Mouse (Mus musculus) midbrain, embryonic 11.5 days (tissue): Measurements from ENCODE around the gene Flad1. TPM values are rescaled to one million over a fixed set of nuclear protein-coding genes. Genes with fewer than 3 reads are reported as not detected.
A peak's percentile ranks its signal among the peaks of the same experiment; 100 is the strongest.

Experiments
- ATAC-seq: fragments of 200-750 bp; cut with Nextera tagmentation; 2 replicates; pipeline ENCODE4 v1.8.0; 2017; ENCODE audit warnings: moderate TSS enrichment, moderate library complexity; ENCODE audit not compliant: low FRiP score
- DNase-seq: peaks from one replicate; pipeline ENCODE4 v3.0.0; 2015; ENCODE audit warnings: low spot score; ENCODE audit errors: missing footprints
- H3K27ac ChIP-seq: fragments of 300-500 bp; sonication (generic); 2 replicates; pipeline ENCODE4 v1.5.1; 2014; ENCODE audit warnings: low read depth, low read length
- H3K27me3 ChIP-seq: fragments of 300-500 bp; sonication (generic); 2 replicates; pipeline ENCODE4 v1.6.1; 2014; ENCODE audit warnings: mild to moderate bottlenecking, low read length, moderate library complexity, mixed read lengths; ENCODE audit not compliant: control insufficient read depth, insufficient read depth
- H3K36me3 ChIP-seq: fragments of 300-500 bp; sonication (generic); 2 replicates; pipeline ENCODE4 v1.6.1; 2014; ENCODE audit warnings: mild to moderate bottlenecking, low read length, moderate library complexity, mixed read lengths; ENCODE audit not compliant: control insufficient read depth, insufficient read depth
- H3K4me1 ChIP-seq: fragments of 300-500 bp; sonication (generic); 2 replicates; pipeline ENCODE4 v1.6.1; 2014; ENCODE audit warnings: low read length; ENCODE audit not compliant: control insufficient read depth, insufficient read depth
- H3K4me2 ChIP-seq: fragments of 300-500 bp; sonication (generic); 2 replicates; pipeline ENCODE4 v1.6.1; 2014; ENCODE audit warnings: mild to moderate bottlenecking, moderate library complexity
- H3K4me3 ChIP-seq: fragments of 300-500 bp; sonication (generic); 2 replicates; pipeline ENCODE4 v1.5.1; 2014; ENCODE audit warnings: low read depth, low read length
- H3K9ac ChIP-seq: fragments of 300-500 bp; sonication (generic); 2 replicates; pipeline ENCODE4 v1.6.1; 2014; ENCODE audit warnings: low read length
- H3K9me3 ChIP-seq: fragments of 300-500 bp; sonication (generic); 2 replicates; pipeline ENCODE4 v1.6.1; 2016; ENCODE audit warnings: low read length; ENCODE audit not compliant: control insufficient read depth
- WGBS: fragments of 180-500 bp; shearing (Covaris S2); extraction: QIAGEN DNeasy Blood & Tissue Kit; methylation state at CpG from one replicate; pipeline ENCODE4 v1.1.7; 2014; 5-methylcytosine and 5-hydroxymethylcytosine counted together
- polyA plus RNA-seq: library from polyadenylated mRNA; unstranded; fragments of >200 nt; fragmentation: Nextera tagmentation; extraction: Ambion mirVana; gene quantifications from 2 replicates; pipeline ENCODE4 v1.2.1, GENCODE M21; 2014

Flad1 gene
- polyA plus RNA-seq, 1 experiment from 2014 or later = 25.4 TPM

- H3K27me3 ChIP-seq = no peaks in the 10 kb centered on the region
- H3K4me3 ChIP-seq = no peak overlapping the region
- DNase-seq = no peak
- no peak overlapping the region for H3K4me2 ChIP-seq
- peaks cover 8% of the 10 kb centered on the region; the same call in 1 of the 2 replicates for H3K36me3 ChIP-seq
- no peak overlapping the region for H3K27ac ChIP-seq
- WGBS = 95% methylated on average over 3 of the region's 3 CpGs
- no peaks in the 10 kb centered on the region for H3K9me3 ChIP-seq
- no peak for ATAC-seq
- H3K4me1 ChIP-seq = peaks cover 7% of the 10 kb centered on the region
- H3K9ac ChIP-seq = no peak overlapping the region
Measured at GRCm38 (mm10) chr3:89409701-89410100, 2.0 kb downstream of the Flad1 start.

- 59% methylated on average over 16 of the region's 16 CpGs for WGBS
- no peak for DNase-seq
- H3K9ac ChIP-seq = no peak overlapping the region
- ATAC-seq = no peak
- H3K36me3 ChIP-seq = peaks cover 3% of the 10 kb centered on the region; the same call in 1 of the 2 replicates
- peaks cover 7% of the 10 kb centered on the region for H3K4me1 ChIP-seq
- no peak overlapping the region for H3K4me2 ChIP-seq
- no peaks in the 10 kb centered on the region for H3K27me3 ChIP-seq
- no peak overlapping the region for H3K4me3 ChIP-seq
- H3K27ac ChIP-seq = no peak overlapping the region
- no peaks in the 10 kb centered on the region for H3K9me3 ChIP-seq
Measured at GRCm38 (mm10) chr3:89408448-89408847, 3.2 kb downstream of the Flad1 start.

GRCm38 (mm10) chr3:89406887-89407286 lies 4.8 kb downstream of the Flad1 start:
- peaks cover 5% of the 10 kb centered on the region for H3K4me1 ChIP-seq
- H3K4me3 ChIP-seq = no peak overlapping the region
- H3K9ac ChIP-seq = no peak overlapping the region
- H3K27ac ChIP-seq = no peak overlapping the region
- H3K4me2 ChIP-seq = no peak overlapping the region
- H3K27me3 ChIP-seq = no peaks in the 10 kb centered on the region
- no peaks in the 10 kb centered on the region for H3K9me3 ChIP-seq
- DNase-seq = no peak
- no peak for ATAC-seq
- peaks cover 3% of the 10 kb centered on the region; the same call in 1 of the 2 replicates for H3K36me3 ChIP-seq
- WGBS = 89% methylated on average over 6 of the region's 6 CpGs

DNA sequence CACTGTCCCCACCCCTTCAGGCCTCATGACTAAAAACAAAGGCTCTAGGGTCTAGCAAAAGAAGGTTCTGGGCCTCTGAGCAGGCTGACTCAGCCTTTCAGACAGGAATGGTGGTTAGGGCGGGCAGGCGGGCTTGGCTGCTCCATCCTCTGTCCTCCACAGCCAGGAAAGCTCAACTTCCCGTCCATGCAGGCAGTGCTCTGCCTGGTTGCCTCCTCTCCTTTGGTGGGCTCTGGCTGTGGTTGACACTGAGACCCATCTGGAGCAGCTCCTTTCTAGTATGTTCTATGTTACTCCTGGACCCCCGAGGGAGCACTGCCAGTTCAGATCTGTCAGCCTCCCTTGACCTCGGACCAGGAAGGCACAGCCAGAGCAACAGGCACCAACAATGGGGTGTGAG lies 9.0 kb downstream of the Flad1 start, which contains the start of gene Lenep:
TSS of gene Lenep (minus strand) at position 101 of the 400 bp plus-strand sequence.
- no peaks in the 10 kb centered on the region for H3K27me3 ChIP-seq
- no peaks in the 10 kb centered on the region for H3K4me1 ChIP-seq
- no peaks in the 10 kb centered on the region for H3K9me3 ChIP-seq
- H3K4me3 ChIP-seq = no peak within 1 kb of the TSS
- peaks cover 3% of the 10 kb centered on the region; the same call in 1 of the 2 replicates for H3K36me3 ChIP-seq
- H3K9ac ChIP-seq = no peak within 1 kb of the TSS
- no peak within 1 kb of the TSS for H3K27ac ChIP-seq
- no peak within 1 kb of the TSS for H3K4me2 ChIP-seq
- no peak for ATAC-seq
- DNase-seq = no peak
- 72% methylated on average over 5 of the region's 5 CpGs for WGBS

DNA sequence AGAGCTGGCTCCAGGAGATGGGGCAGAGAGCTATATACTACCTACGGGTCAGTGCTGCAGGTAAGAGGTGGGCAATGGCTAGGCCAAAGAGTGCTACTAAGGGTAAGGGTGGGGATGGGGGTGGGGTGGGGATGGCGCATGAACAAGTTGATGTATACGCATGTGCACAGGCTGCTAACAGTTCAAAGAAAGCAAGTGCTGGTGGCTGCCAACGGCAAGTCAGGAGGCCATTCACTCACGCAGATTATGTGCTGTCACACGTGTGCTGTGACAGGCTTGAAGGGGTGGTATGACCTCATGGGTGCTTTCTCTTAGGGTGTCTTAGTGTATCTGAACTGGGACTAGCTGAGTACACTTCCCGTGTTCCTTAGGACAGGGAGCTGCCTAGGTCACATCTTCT lies 10.3 kb downstream of the Flad1 start:
- H3K27ac ChIP-seq = no peak overlapping the region
- H3K36me3 ChIP-seq = peaks cover 3% of the 10 kb centered on the region; the same call in 1 of the 2 replicates
- WGBS = 89% methylated on average over 7 of the region's 7 CpGs
- no peak overlapping the region for H3K4me2 ChIP-seq
- H3K4me3 ChIP-seq = no peak overlapping the region
- no peak for ATAC-seq
- no peaks in the 10 kb centered on the region for H3K4me1 ChIP-seq
- DNase-seq = peak; percentile 61
- no peak overlapping the region for H3K9ac ChIP-seq
- no peaks in the 10 kb centered on the region for H3K9me3 ChIP-seq
- H3K27me3 ChIP-seq = no peaks in the 10 kb centered on the region

DNA sequence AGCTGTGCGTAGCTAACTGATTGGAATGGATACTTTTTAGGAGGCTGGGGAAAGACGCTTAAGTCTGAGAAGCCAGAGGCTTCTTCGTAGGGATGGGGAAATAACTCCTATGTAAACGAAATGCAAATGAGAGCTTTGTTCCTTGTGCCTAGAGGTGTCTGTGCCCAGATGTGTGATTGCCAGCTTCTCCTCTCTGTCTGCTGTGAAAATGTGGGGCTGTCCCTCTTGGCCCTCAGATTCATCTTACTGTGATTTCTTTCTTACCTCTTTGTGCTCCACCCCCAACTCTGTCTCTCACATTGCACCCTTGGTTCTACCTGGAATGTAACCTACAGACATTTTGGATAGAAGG lies 15.0 kb downstream of the Flad1 start:
- Histone ChIP-seq H3K4me2 (peak overlapping the region; percentile 84), H3K4me1 (peaks cover 33% of the 10 kb centered on the region), H3K9me3 (no peaks in the 10 kb centered on the region), H3K36me3 (no peaks in the 10 kb centered on the region), H3K27ac (no peak overlapping the region), H3K4me3 (peak overlapping the region; percentile 42; the same call in 1 of the 2 replicates), H3K9ac (peak overlapping the region; percentile 50; the same call in 1 of the 2 replicates), H3K27me3 (peaks cover 10% of the 10 kb centered on the region)
- ATAC-seq (no peak), DNase-seq (no peak)
- 3% methylated on average over 4 of the region's 4 CpGs for WGBS

DNA sequence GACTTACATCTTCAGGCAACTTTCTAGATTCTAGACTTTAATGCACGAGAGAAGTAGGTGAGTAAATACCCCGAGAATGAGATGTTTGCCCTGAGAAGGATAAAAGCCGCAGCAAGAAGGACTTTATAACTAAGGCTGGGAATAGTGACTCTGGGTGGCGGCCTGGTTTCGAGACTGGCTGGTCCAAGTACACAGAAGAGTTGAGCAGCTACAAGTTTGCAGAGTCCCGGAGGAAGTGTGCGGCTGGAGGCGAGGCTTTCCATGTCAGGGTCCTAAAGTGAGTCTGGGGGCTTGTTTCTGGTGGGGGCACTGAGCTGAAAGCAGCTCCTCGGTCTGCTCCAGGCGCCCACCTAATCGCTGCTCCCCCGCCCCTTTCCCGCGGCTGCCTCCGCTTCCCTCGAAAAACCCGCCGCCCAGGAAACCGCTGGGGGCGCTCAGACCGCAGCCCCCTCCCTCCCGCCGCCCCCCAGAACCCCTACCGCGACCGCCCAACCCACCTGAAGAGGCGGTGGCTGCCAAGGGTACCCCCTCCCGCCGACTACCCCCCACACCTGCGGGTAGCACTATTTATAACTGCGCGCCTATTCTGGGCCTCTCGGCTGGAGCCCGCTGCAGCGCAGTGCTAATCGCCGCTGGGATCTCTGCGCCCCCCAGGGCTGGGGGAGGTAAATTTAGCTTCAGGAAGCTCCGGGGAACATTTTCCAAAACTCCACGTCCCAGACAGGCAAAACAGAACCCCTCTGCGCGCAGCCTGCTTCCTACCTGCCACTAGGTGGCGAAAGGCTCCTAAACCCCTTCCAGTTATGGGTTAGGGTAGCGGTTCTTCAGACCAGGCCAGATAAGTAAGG lies 15.6 kb downstream of the Flad1 start:
- H3K4me2 ChIP-seq = peak overlapping the region; percentile 84
- H3K9me3 ChIP-seq = no peaks in the 10 kb centered on the region
- peaks cover 12% of the 10 kb centered on the region for H3K27me3 ChIP-seq
- H3K27ac ChIP-seq = no peak overlapping the region
- ATAC-seq = no peak
- H3K4me3 ChIP-seq = peak overlapping the region; percentile 42
- H3K9ac ChIP-seq = peak overlapping the region; percentile 50
- DNase-seq = peak; percentile 94
- under 1% methylated on average over 44 of the region's 44 CpGs for WGBS
- H3K36me3 ChIP-seq = no peaks in the 10 kb centered on the region
- peaks cover 38% of the 10 kb centered on the region for H3K4me1 ChIP-seq

DNA sequence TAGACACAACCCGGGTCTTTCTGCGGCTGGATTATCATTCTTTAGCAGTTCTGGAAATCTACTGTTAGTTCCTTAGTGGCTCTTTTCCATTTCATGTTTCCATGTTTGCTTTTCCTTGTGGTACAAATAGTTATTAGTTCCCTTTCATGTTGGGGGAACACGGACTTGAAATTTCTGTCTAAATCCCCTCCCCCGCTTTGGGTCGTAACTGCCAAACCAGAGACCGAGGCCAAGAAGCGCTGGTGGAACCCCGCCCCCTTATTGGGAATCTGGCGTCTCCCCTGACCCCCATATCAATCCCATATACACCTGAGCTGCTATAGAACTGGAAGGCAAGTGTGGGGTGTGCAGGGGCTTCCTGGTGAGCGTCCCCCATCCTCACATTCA lies 16.3 kb downstream of the Flad1 start:
- WGBS = 2% methylated on average over 10 of the region's 10 CpGs
- no peak overlapping the region for H3K27ac ChIP-seq
- ATAC-seq = no peak
- no peak overlapping the region; the same call in 1 of the 2 replicates for H3K9ac ChIP-seq
- peaks cover 41% of the 10 kb centered on the region for H3K4me1 ChIP-seq
- H3K27me3 ChIP-seq = peaks cover 16% of the 10 kb centered on the region
- no peaks in the 10 kb centered on the region for H3K36me3 ChIP-seq
- H3K4me3 ChIP-seq = peak overlapping the region; percentile 42
- H3K4me2 ChIP-seq = peak overlapping the region; percentile 84
- H3K9me3 ChIP-seq = no peaks in the 10 kb centered on the region
- DNase-seq = peak; percentile 87

DNA sequence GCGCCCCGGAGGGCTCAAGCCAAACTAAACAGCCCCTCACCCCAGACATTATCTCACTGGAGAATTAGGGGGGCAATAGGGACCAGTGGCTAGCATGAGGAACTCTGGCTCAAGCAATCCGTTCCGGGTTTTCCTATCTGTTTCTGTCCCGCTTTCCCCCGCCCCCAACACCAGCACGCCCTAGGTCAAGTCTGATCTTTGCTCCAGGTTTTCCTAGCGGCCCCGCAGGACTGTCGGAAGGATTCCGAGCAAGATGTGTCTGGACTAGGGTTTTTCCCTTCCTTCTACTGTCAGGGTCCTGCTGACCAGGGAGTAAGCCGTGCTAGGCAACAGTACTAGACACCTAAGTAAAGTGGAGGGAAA lies 16.8 kb downstream of the Flad1 start:
- peaks cover 16% of the 10 kb centered on the region for H3K27me3 ChIP-seq
- H3K9ac ChIP-seq = peak overlapping the region; percentile 53
- peaks cover 41% of the 10 kb centered on the region for H3K4me1 ChIP-seq
- no peaks in the 10 kb centered on the region for H3K9me3 ChIP-seq
- peak; percentile 25 for ATAC-seq
- WGBS = 0% methylated on average over 12 of the region's 12 CpGs
- peak overlapping the region; percentile 42 for H3K4me3 ChIP-seq
- no peak overlapping the region for H3K27ac ChIP-seq
- DNase-seq = peak; percentile 96
- no peaks in the 10 kb centered on the region for H3K36me3 ChIP-seq
- H3K4me2 ChIP-seq = peak overlapping the region; percentile 84
